Comparison of ENCODE assay signal across 12 mouse cellular contexts in genomic region chr12:84172862-84173261, GRCm38 (mm10). TPM values are rescaled to one million over a fixed set of nuclear protein-coding genes. Genes with fewer than 3 reads are reported as not detected.
DNase-seq lines count a peak whose midpoint lies in the region; ATAC-seq and TF ChIP-seq lines count a peak whose summit lies in the region.
"Had no signal": no experiment of that assay in that cellular context is flagged by ENCODE, and none has a peak within 500 bp of the region (broad histone marks: within the 10 kb centered on the region; RNA-seq: fewer than 3 reads in every experiment).

No protein-coding gene starts in this region.

- TF ChIP-seq CTCF in G1E (IDR thresholded peaks at IDR 0.05; ENCODE audit: low read depth, low read length), result no peak

- H3K9ac ChIP-seq in forebrain, embryonic 12.5 days, result no peak overlapping the region
- H3K9ac ChIP-seq in forebrain, embryonic 16.5 days (replicated peaks; ENCODE audit: low read depth, low read length), result no peak overlapping the region
- H3K9ac ChIP-seq in liver, embryonic 12.5 days, result no peak overlapping the region
- H3K9ac ChIP-seq in liver, embryonic 11.5 days (ENCODE audit: low read depth, low read length), result no peak overlapping the region
- H3K9ac ChIP-seq in kidney, embryonic 16.5 days (replicated peaks; ENCODE audit: low read length), result no peak overlapping the region
- H3K9ac ChIP-seq: liver, embryonic 13.5 days; midbrain, embryonic 12.5 days had no signal

- H3K4me1 ChIP-seq in forebrain, embryonic 12.5 days, result peaks cover 33% of the 10 kb centered on the region
- H3K4me1 ChIP-seq in forebrain, embryonic 16.5 days (replicated peaks; ENCODE audit: control insufficient read depth, insufficient read depth, low read length), result peaks cover 26% of the 10 kb centered on the region
- peaks cover 63% of the 10 kb centered on the region for H3K4me1 ChIP-seq in liver, embryonic 12.5 days
- H3K4me1 ChIP-seq in liver, embryonic 11.5 days (replicated peaks; ENCODE audit: control insufficient read depth, insufficient read depth, low read length), result peaks cover 42% of the 10 kb centered on the region
- H3K4me1 ChIP-seq in G1E (ENCODE audit: insufficient read depth, low read depth, low read length), result peaks cover 81% of the 10 kb centered on the region
- H3K4me1 ChIP-seq in kidney, embryonic 16.5 days (ENCODE audit: insufficient read depth, low read length), result peaks cover 44% of the 10 kb centered on the region

- H3K36me3 ChIP-seq in forebrain, embryonic 12.5 days (replicated peaks), result peaks cover 33% of the 10 kb centered on the region
- H3K36me3 ChIP-seq in forebrain, embryonic 16.5 days (ENCODE audit: control insufficient read depth, insufficient read depth), result 0 out of 2 replicates have a peak, but pooled peaks cover 3% of the 10 kb centered on the region
- H3K36me3 ChIP-seq in liver, embryonic 12.5 days, result peaks cover 61% of the 10 kb centered on the region
- H3K36me3 ChIP-seq in liver, embryonic 11.5 days (ENCODE audit: control insufficient read depth, insufficient read depth, low read length), result peaks cover 29% of the 10 kb centered on the region
- peaks cover 85% of the 10 kb centered on the region for H3K36me3 ChIP-seq in G1E (replicated peaks)
- H3K36me3 ChIP-seq in kidney, embryonic 16.5 days (ENCODE audit: insufficient read depth, low read length), result peaks cover 25% of the 10 kb centered on the region

- no peak overlapping the region for H3K4me3 ChIP-seq in forebrain, embryonic 12.5 days (replicated peaks)
- H3K4me3 ChIP-seq in forebrain, embryonic 16.5 days (replicated peaks; ENCODE audit: low read length), result no peak overlapping the region
- no peak overlapping the region for H3K4me3 ChIP-seq in liver, embryonic 12.5 days
- no peak overlapping the region for H3K4me3 ChIP-seq in liver, embryonic 11.5 days (ENCODE audit: low read depth, low read length)
- peak overlapping the region; percentile 65; the same call in 1 of the 2 replicates for H3K4me3 ChIP-seq in G1E (ENCODE audit: low read depth, low read length)
- no peak overlapping the region for H3K4me3 ChIP-seq in kidney, embryonic 16.5 days (ENCODE audit: low read length)
- H3K4me3 ChIP-seq: liver, embryonic 13.5 days; midbrain, embryonic 12.5 days had no signal

- H3K27ac ChIP-seq in forebrain, embryonic 12.5 days, result peak overlapping the region; percentile 36; the same call in 1 of the 2 replicates
- no peak overlapping the region for H3K27ac ChIP-seq in forebrain, embryonic 16.5 days (ENCODE audit: low read length)
- 0 out of 2 replicates have a peak overlapping the region, but pooled peaks have one; percentile 25 for H3K27ac ChIP-seq in liver, embryonic 12.5 days
- no peak overlapping the region for H3K27ac ChIP-seq in liver, embryonic 11.5 days (ENCODE audit: low read depth, low read length)
- no peak overlapping the region for H3K27ac ChIP-seq in kidney, embryonic 16.5 days (ENCODE audit: low read length)
- H3K27ac ChIP-seq: midbrain, embryonic 12.5 days had no signal

- H3K4me2 ChIP-seq in forebrain, embryonic 12.5 days, result no peak overlapping the region
- no peak overlapping the region for H3K4me2 ChIP-seq in forebrain, embryonic 16.5 days (ENCODE audit: low read length)
- H3K4me2 ChIP-seq in liver, embryonic 12.5 days, result no peak overlapping the region
- H3K4me2 ChIP-seq in liver, embryonic 11.5 days, result no peak overlapping the region
- H3K4me2 ChIP-seq in kidney, embryonic 16.5 days (replicated peaks; ENCODE audit: low read depth, low read length), result no peak overlapping the region
- H3K4me2 ChIP-seq: midbrain, embryonic 12.5 days had no signal

- no peak for DNase-seq in liver, embryonic 11.5 days (ENCODE audit: low spot score)
- no peak for DNase-seq in G1E (ENCODE audit: low spot score)
- peak; percentile 57 to 74 for DNase-seq in cerebellum, postnatal 10 days
- DNase-seq in adrenal gland, adult 18-20 months (ENCODE audit: low spot score in 2 of 2), result no peak
- DNase-seq: adrenal gland, postnatal 36 days; heart, postnatal 14 days; liver, embryonic 13.5 days had no signal

- 88% methylated on average over 17 of the region's 17 CpGs for WGBS in forebrain, embryonic 12.5 days
- 75% methylated on average over 17 of the region's 17 CpGs for WGBS in forebrain, embryonic 16.5 days
- 92% methylated on average over 17 of the region's 17 CpGs for WGBS in liver, embryonic 12.5 days (ENCODE audit: insufficient replicate concordance)
- 96% methylated on average over 17 of the region's 17 CpGs for WGBS in liver, embryonic 11.5 days
- 95% methylated on average over 17 of the region's 17 CpGs for WGBS in kidney, embryonic 16.5 days

- no peak for ATAC-seq in forebrain, embryonic 12.5 days (ENCODE audit: low FRiP score)
- ATAC-seq in forebrain, embryonic 16.5 days, result no peak
- ATAC-seq in liver, embryonic 12.5 days, result no peak
- no peak for ATAC-seq in liver, embryonic 11.5 days (replicated peaks; ENCODE audit: low FRiP score)
- no peak for ATAC-seq in G1E (ENCODE audit: extremely low read depth, insufficient number of reproducible peaks, low FRiP score, poor library complexity, severe bottlenecking)
- ATAC-seq in kidney, embryonic 16.5 days (ENCODE audit: low FRiP score, low TSS enrichment), result no peak

- H3K9me3 ChIP-seq in forebrain, embryonic 12.5 days, result no peaks in the 10 kb centered on the region
- H3K9me3 ChIP-seq in forebrain, embryonic 16.5 days (ENCODE audit: control insufficient read depth, low read length), result no peaks in the 10 kb centered on the region
- H3K9me3 ChIP-seq in liver, embryonic 12.5 days (replicated peaks), result no peaks in the 10 kb centered on the region
- no peaks in the 10 kb centered on the region for H3K9me3 ChIP-seq in liver, embryonic 11.5 days (ENCODE audit: control insufficient read depth, low read length)
- H3K9me3 ChIP-seq in G1E (replicated peaks), result no peaks in the 10 kb centered on the region
- no peaks in the 10 kb centered on the region for H3K9me3 ChIP-seq in kidney, embryonic 16.5 days (ENCODE audit: low read length)
- H3K9me3 ChIP-seq: liver, embryonic 13.5 days; midbrain, embryonic 12.5 days had no signal

- no peaks in the 10 kb centered on the region for H3K27me3 ChIP-seq in forebrain, embryonic 12.5 days
- H3K27me3 ChIP-seq in forebrain, embryonic 16.5 days (replicated peaks; ENCODE audit: control insufficient read depth, insufficient read depth, low read length), result no peaks in the 10 kb centered on the region
- H3K27me3 ChIP-seq in liver, embryonic 12.5 days (replicated peaks), result no peaks in the 10 kb centered on the region
- H3K27me3 ChIP-seq in liver, embryonic 11.5 days (replicated peaks; ENCODE audit: control insufficient read depth, insufficient read depth, low read length), result no peaks in the 10 kb centered on the region
- H3K27me3 ChIP-seq in G1E (ENCODE audit: insufficient read depth, low read length), result no peaks in the 10 kb centered on the region
- no peaks in the 10 kb centered on the region for H3K27me3 ChIP-seq in kidney, embryonic 16.5 days (ENCODE audit: insufficient read depth, low read length)
- H3K27me3 ChIP-seq: liver, embryonic 13.5 days; midbrain, embryonic 12.5 days had no signal

RNA-seq across cellular contexts. Expression of gene Pnma1, which starts 24.6 kb away (rescaled TPM):
- 2.8 and 3.4 TPM in 2 replicates for polyA plus RNA-seq in forebrain, embryonic 12.5 days (2016; fragmentation: Nextera tagmentation; extraction: Ambion mirVana)
- polyA plus RNA-seq in forebrain, embryonic 16.5 days (2015; fragmentation: Nextera tagmentation; extraction: Ambion mirVana), result 5.3 and 7.2 TPM in 2 replicates
- polyA plus RNA-seq in liver, embryonic 12.5 days (2016; fragmentation: Nextera tagmentation; extraction: Ambion mirVana), result 0.08 and 0.20 TPM in 2 replicates
- polyA plus RNA-seq in liver, embryonic 11.5 days (2014; fragmentation: Nextera tagmentation; extraction: Ambion mirVana), result 0.27 and 0.53 TPM in 2 replicates
- 0.58 and 0.83 TPM in 2 replicates for total RNA-seq in G1E (2014; fragmentation: Nextera tagmentation)
- 0.76 and 1.5 TPM in 2 replicates for total RNA-seq in G1E (2017)
- 0.14 TPM in 2 replicates for polyA plus RNA-seq in G1E (2012)
- 1.1 and 1.2 TPM in 2 replicates for polyA plus RNA-seq in kidney, embryonic 16.5 days (2015; fragmentation: Nextera tagmentation; extraction: Ambion mirVana)
- under 1 TPM; 0.26 to 0.36 TPM for total RNA-seq in adrenal gland, adult 18-20 months (2021)

RNA-seq across cellular contexts. Expression of gene Elmsan1, which starts 45.8 kb away (rescaled TPM):
- polyA plus RNA-seq in forebrain, embryonic 12.5 days (2016; fragmentation: Nextera tagmentation; extraction: Ambion mirVana), result 6.8 and 7.8 TPM in 2 replicates
- 3.8 and 4.4 TPM in 2 replicates for polyA plus RNA-seq in forebrain, embryonic 16.5 days (2015; fragmentation: Nextera tagmentation; extraction: Ambion mirVana)
- polyA plus RNA-seq in liver, embryonic 12.5 days (2016; fragmentation: Nextera tagmentation; extraction: Ambion mirVana), result 6.9 and 8.0 TPM in 2 replicates
- 12.6 and 13.4 TPM in 2 replicates for polyA plus RNA-seq in liver, embryonic 11.5 days (2014; fragmentation: Nextera tagmentation; extraction: Ambion mirVana)
- total RNA-seq in G1E (2014; fragmentation: Nextera tagmentation) (66.7 and 72.7 TPM in 2 replicates), G1E (2017) (21.0 and 21.4 TPM in 2 replicates)
- 125 and 140 TPM in 2 replicates for polyA plus RNA-seq in G1E (2012)
- 8.6 and 9.3 TPM in 2 replicates for polyA plus RNA-seq in kidney, embryonic 16.5 days (2015; fragmentation: Nextera tagmentation; extraction: Ambion mirVana)
- 10 to 100 TPM; 17.5 to 20.6 TPM for total RNA-seq in adrenal gland, adult 18-20 months (2021)

RNA-seq across cellular contexts. Expression of gene Dnal1, which starts 58.7 kb away (rescaled TPM):
- 6.8 and 7.8 TPM in 2 replicates for polyA plus RNA-seq in forebrain, embryonic 12.5 days (2016; fragmentation: Nextera tagmentation; extraction: Ambion mirVana)
- polyA plus RNA-seq in forebrain, embryonic 16.5 days (2015; fragmentation: Nextera tagmentation; extraction: Ambion mirVana), result 10.4 and 12.8 TPM in 2 replicates
- 0.73 and 1.1 TPM in 2 replicates for polyA plus RNA-seq in liver, embryonic 12.5 days (2016; fragmentation: Nextera tagmentation; extraction: Ambion mirVana)
- 2.0 and 2.3 TPM in 2 replicates for polyA plus RNA-seq in liver, embryonic 11.5 days (2014; fragmentation: Nextera tagmentation; extraction: Ambion mirVana)
- 1.1 and 3.6 TPM in 2 replicates for total RNA-seq in G1E (2014; fragmentation: Nextera tagmentation)
- 0.49 and 0.76 TPM in 2 replicates for total RNA-seq in G1E (2017)
- polyA plus RNA-seq in G1E (2012), result 0.01 and 0.14 TPM in 2 replicates
- polyA plus RNA-seq in kidney, embryonic 16.5 days (2015; fragmentation: Nextera tagmentation; extraction: Ambion mirVana), result 4.2 and 4.8 TPM in 2 replicates
- 10 to 100 TPM; 15.5 to 16.8 TPM for total RNA-seq in adrenal gland, adult 18-20 months (2021)

Comparison
In these comparisons a context has a peak if more than half of its experiments do, and no peak if none do; other contexts are left out.
1. H3K27ac ChIP-seq: peak in forebrain, embryonic 12.5 days (single experiment) and liver, embryonic 12.5 days (single experiment); none in forebrain, embryonic 16.5 days (single experiment), liver, embryonic 11.5 days (single experiment) and kidney, embryonic 16.5 days (single experiment).
2. DNase-seq: peak in cerebellum, postnatal 10 days (2 of 2); none in liver, embryonic 11.5 days (single experiment), G1E (single experiment) and adrenal gland, adult 18-20 months (0 of 2).